Mouse (Mus musculus): Measurements from ENCODE around the gene Inava.

The Inava gene

DNA sequence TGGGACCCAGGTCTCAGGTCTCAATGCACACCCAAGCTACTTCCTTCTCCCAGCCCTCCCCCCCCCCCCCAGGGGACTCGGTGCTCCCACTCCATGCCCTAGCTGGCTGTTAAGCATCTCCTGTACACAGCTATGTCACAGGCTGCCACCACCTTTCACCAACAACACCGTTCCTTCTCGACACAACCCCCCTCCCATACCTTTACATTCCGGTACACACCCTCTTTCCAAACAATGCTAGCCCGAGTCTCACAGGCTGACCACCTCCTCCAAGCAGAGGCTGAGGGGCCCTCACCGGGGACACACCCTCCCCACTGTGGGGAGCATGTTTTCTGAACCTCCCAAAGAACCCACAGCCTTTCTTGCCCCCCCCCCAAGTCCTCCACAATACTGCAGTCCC, 2.5 kb downstream of the Inava start:
- no peak for DNase-seq (ENCODE audit: low read depth, low spot score)

DNA sequence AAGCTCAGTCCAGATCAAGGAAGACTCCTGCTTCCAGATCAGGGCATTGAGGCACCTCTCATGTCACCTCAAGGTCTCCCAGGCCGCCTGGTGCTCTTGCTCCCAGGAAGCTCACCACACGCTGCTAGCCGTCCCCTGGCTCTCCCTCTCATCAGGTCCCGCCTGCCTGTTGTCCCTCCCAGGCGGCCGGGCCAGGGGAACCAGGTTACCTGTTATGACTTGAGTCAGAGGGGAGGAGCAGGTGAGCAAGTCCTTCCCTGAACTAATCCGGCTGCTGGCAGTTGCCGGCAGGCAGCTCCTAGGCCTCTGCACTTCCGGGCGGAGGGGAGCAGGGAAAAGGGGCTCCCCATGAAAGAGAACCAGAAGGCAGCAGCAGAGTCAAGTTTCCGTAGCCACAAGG, 3.9 kb downstream of the Inava start:
- no peak for DNase-seq (ENCODE audit: low read depth, low spot score)

DNA sequence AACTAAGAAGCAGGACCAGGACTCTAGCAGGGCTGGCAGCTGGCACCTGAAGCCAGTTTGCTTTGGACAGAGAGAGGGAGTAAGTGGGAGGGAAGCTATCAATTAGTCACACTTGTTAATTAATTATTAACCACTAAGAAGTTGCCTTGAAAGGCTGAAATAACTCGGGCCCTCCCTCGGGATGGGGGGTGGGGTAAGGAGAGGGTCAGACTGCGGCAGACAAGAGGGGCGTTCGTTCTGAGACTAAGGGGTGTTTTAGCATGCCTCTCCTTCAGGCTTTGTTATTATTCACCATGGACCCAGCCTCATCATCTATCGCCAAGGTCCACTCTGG, 5.1 kb downstream of the Inava start:
- DNase-seq (ENCODE audit: low read depth, low spot score) = no peak

DNA sequence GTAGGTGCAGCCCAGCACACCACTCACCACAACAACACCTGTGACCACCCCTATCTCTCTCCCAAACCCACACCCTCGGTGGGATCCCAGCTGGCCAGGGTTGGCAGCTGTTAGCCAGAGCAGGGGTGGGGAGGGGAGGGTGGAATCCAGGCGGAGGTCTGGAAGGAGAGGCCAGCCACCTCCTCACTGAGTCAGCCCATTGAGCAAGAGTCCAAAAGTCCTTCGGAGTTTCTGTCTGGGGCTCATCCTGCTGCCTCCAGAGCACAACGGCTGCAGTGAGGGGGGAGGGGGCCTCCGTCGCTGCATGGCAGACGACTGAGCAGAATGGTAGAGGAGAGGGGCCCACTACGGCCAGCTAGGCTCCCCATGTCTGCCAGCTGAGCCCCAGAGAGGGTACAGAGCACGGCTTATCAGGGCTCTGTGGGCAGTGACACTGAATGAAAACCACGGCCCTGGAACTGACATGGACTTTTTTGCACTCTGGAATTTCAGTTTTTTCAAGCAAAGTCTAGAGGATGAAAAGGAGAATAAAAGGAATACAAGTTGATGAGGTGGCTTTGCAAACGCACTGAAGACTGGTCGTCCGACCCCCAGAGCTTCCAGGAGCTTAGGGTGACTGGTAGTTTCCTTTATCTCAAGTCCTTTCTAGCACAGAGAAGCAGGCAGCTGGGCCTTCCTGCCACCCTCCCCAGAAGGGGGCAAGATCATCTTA, 5.6 kb downstream of the Inava start:
- DNase-seq (ENCODE audit: low read depth, low spot score) = no peak

DNA sequence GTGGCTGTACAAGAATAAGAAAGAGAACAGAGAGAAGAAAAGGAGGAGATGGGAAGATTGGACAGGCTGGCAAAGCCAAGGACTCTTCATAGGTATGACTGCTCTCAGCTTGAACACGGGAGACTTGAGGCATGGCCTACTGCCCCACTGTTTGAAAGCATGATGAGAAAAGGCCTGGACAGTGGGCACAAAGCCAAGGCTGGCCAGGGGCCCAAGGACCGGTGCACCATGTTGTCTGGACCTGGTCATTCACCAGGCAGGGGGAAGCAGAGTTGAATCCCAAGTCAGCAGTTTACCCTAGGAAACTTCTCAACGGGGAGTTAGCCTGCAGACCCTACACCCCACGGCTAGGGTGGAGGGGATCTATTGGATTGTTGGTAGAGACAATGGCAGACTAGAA, 6.2 kb downstream of the Inava start:
- no peak for DNase-seq (ENCODE audit: low read depth, low spot score)

DNA sequence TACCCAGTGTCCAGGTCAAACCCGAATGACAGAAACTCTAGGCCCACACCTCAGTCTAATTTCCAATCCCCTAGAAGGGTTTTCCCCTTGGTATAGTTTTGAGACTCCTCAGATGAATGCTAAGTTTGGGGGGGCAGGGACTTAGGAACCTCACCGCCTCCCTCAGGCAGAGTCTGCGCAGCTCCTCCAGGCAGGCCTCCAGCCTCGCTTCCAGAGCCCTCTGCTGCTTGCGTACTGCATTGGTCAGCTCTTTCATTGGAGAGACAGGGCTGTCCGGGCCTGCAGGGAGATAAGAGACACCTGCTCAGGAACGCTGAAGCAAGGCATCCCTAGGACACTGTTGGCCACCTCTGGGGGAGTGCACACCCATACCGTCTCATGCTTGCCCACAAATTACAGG, 7.4 kb downstream of the Inava start:
- no peak for DNase-seq (ENCODE audit: low read depth, low spot score)

DNA sequence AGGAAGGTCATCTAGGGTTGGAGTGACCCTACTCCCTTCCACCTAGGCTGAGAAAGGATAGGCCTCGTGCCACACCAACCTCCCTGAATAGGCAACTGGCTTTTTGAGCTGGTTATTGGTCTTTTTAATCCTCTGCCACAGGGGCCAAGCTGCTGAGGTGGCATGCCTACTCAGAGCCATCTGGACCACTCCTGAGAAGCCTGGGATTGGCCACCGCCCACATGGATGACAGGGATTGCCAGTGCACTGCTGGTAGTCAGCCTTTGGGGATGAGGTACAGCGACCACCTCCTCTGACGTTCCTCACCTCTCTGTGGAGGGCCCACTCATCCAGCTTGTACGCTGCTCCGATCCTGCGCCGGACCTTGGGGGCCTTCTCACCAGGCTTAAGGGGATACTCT, 8.2 kb downstream of the Inava start:
- DNase-seq (ENCODE audit: low read depth, low spot score) = no peak

DNA sequence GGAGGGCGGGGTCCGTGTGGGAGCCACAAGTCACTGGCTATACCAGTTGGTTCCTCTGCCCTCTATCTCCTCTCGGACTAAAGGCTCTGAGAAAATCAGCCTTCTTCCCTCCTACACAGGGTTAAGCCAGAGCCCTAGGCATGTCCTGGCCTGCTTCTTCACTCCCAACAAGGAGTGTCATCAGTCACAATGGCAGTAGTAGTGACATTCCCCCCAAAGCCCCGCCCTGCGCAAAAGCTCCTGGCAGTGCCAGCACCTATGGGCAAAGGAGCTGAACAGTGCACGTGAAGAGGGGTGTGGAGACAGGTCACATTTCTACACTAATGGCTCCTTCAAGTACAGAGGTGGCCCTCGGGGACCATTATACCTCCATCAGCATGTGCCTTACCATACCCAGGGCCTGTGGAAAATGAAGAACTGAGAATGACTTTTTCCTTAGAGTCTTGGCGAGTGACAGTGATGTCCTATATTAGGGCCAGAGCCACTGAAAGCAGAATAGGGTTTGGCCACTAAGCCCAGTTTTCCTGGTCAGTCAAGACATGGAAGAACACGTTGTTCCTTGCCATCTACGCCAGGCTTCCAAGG, 10.2 kb downstream of the Inava start:
- no peak for DNase-seq (ENCODE audit: low read depth, low spot score)

DNA sequence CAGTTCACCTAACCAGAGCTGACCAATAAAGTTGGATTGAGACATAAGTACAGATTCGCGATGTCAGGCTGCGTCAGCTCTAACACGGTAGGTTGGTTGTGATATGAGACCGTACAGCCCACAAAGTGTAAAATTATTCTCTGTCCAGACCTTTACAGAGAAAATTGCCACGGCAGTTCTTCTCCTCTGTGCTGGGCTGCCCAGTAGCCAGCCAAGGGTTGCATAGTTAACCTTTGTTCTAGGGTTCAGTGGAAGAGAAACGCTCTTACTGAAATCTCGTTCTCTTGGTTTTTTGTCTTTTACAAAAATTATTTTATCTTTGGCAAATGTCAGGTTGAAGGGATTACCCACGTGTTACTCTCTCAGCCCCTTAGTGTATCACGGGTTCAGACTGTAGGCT, 11.7 kb downstream of the Inava start:
- DNase-seq (ENCODE audit: low read depth, low spot score) = no peak

DNA sequence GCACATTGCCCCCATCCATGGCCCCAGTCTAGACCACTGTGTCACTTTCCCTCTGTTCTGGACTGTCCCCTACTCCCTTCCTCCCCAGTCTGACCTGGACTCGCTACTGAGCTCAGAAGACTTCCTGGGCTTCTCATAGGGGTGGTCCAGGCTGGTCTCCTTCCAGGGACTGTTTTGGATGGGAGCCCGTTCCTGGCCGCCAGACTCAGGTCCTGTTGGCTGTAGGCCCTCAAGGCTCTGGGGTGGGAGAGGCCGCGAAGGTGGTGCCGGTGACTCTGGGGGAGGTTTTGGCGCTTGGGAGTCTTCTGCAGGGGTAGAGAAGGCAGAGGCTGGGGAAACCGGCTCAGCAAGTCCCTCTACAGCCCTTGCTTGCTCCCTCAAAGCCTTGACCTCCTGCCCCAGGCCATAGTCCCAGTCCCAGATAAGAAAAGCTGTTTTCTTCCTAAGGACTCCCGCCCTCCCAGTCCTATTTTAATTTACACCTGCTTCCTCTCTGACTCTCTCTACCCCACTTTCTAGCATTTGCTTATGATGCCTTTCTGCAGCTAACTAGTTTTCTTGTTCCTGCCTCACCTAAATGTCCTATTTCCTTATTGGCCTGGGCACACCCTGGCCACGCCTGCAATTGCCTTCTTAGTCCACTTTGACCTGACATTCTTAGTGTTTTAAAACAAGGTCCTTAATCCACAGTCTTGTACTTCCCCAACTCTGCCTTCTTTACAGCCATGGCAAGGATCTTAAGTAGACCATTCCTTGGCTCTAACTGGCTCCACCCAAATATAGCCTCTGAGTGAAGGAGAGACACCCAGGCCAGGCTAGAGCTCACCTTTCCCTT, 13.8 kb downstream of the Inava start:
- no peak for DNase-seq (ENCODE audit: low read depth, low spot score)

DNA sequence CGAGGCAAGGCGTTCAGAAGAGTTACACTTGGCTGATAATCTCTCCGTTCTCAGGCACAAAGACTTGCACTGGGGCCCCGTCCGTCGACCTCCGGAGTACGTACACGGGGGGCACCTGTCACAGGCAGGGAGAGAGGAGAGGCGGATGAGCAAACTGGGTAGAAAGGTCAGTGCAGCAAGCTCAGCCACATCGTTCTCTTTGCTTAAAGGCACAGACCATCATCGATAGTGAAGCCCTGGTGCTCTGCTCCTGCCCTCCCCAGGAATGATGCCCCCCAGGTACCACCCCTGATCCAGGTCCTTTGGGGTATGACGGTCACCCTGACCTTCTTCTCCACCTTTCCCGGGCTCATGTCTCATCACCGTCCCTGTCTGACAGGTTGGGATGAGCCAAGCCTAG, 19.8 kb downstream of the Inava start:
- no peak for DNase-seq (ENCODE audit: low read depth, low spot score)

DNA sequence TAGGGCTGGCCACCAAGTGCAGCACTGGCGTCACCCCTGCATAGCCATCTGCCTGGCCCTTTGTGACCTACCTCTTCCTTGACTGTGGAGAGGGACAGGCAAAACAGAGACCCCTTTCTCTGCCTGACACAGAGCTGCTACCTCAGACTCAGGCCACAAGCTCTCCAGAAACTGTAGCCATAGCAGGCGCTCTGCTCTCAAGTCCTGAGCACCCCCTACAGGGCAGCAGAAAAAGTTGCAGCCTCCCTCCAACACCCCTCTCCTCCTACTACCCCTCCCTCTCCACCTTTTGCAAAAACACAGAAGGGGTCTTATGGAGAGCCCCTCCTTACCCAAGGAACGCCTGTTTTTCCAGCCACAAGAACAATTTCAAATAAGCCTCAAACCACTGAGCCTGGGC, 21.3 kb downstream of the Inava start, which contains the start of gene Mroh3:
Gene Mroh3, minus strand, starts transcription at position 26 of the 400 bp plus-strand sequence.
- peak; percentile 50 for DNase-seq (ENCODE audit: low read depth, low spot score)

DNA sequence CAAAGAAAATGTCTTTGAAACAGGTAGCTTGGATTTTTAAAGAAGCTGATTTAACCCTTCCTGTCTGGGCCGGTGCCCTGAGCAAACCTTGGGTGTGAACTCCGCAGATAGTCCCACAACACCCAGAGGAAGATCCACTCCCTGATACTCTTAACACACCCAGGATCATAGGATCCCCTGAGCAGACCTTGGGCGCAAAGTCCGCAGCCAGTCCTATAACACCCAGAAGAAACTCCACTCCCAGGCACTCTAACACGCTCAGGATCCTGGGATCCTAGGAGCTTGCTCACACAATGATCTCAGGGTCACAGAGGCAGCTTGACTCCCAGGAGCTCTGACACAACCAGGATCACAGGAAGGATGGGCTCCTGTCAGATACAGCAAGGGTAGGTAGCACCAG, 44.0 kb downstream of the Inava start:
- DNase-seq (ENCODE audit: low read depth, low spot score) = no peak

DNA sequence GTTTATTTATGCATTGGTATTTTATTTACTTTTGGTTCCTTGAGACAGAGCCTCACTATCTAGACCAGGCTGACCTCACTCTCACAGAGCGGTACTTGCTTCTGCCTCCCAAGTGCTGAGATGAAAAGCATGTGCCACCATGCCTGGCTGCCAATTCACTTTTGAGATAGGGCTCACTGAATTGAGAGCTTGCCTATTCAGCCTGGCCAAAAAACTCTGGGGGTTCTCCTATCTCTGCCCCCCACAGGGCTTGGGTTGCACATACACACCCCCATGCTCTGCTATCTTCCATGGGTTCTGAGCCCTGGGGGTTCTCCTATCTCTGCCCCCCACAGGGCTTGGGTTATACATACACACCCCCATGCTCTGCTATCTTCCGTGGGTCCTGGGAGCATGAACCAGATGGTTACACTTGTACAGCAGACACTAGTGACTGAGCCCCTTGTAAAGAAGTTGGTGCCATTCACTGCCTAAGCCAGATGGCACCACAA, 54.5 kb downstream of the Inava start:
- DNase-seq (ENCODE audit: low read depth, low spot score) = no peak

DNA sequence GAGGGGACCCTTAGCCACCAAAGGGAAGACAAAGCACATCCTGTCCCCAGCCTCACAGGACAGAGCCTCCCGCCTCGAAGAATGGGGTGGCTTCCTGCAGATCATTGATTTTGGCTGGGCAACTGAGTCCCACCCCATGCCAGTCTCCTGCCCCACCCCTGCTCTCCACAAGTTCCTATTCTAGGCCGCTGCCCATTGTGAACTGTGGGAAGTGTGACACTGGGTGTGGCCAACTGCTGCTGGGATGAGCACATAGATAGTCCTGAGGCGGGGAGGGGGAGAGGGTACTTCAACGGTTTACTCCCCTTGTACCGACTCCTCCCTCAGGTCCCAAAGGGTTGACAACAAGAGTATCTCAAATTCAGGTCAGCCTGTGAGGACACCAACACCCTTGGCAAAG, 55.3 kb downstream of the Inava start:
- DNase-seq (ENCODE audit: low read depth, low spot score) = no peak

DNA sequence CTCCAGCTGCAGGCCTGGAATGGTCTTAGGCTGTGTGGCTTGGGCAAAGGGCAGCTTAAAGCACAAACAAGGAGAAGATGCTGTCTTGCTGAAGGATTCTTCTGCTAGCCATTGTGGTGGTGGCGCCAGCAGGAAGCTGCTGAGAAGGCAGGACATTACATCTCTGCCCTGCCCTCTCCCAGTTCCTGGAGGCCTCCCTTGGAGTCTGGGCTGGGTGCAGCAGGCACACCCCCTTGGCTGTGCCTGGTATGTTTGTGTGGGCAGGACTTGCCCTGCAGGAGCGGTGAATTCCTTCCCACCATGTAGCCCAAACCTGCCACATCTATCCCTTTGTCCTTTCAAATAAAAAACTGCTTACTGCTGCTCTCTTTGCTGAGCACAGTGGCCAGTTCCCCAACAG, 57.0 kb downstream of the Inava start:
- DNase-seq (ENCODE audit: low read depth, low spot score) = no peak

DNA sequence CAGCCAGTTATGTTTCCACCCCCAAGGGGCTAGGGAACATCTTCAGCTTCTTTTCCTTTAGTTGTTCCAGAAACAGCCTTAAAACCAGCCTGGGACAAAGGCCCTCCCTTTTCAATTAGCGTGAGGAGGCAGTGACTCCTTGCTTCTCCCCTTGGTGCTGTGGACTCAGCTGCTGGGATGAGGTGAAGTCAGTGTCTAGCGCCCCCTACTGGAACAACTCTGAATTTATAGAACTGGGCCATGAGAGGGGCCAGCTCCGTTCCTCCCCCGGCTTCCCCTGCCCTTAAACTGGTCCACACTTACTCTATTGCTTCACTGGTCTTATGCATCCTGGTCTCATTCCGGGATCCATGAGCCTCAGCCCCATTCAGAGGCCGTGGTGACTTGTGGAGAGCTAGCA, 58.9 kb downstream of the Inava start:
- DNase-seq (ENCODE audit: low read depth, low spot score) = peak; percentile 66

DNA sequence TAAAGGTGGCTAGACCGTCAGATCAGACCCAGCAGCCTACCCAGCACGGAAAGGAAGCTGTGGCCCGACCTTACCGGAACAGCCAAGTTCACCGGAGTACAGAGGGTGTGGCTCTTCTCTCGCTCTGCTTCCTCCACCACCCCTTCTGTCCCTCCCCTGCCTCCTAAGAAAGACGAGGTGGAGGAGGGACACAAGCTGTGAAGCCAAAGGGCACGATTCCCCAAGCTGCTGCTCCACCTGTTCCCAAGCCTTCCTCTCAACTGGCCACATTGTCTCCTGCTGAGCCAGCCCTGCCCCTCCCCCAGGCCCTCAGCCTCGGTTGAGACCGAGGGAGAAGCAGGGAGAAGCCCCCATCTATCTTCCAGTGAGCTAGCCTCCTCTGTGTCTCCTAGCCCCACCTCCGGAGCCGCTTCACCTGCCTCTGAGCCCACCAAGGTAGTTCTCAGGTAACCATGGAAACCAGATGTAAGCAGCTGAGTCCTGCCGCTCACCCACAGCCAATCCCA, 59.9 kb downstream of the Inava start:
- peak; percentile 71 for DNase-seq (ENCODE audit: low read depth, low spot score)

DNA sequence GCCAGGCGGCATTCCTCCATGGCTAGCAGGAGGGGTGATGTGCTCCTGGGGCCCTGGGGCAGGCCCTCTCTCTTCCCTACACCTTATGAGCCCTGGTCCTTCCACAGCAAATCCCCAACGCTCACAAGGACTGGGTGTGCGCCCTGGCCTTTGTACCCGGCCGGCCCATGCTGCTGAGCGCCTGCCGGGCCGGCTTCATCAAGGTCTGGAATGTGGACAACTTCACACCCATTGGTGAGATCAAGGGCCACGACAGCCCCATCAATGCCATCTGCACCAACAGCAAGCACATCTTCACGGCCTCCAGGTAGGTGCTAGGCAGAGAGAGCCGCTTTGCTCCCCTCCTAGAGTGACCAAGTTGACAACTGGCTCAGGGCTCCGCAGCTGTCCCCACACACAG, 61.4 kb downstream of the Inava start:
- DNase-seq (ENCODE audit: low read depth, low spot score) = no peak

DNA sequence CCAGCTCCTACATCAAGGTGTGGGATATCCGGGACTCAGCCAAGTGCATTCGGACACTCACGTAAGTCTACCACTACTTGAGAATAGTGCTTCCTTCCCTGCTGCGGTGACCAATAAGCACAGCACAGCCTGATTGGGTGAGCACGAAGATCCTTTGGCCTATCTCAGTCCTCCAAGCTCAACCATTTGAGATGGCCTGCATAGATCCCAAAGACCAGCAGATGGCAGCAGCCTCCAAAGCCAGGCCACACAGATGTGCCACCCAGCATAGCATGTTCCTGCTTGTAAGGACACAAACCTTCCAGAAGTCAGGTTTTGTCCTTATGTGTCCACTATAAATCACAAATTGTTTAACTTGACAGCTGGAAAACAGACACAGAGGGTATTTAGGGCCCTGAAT, 64.0 kb downstream of the Inava start:
- DNase-seq (ENCODE audit: low read depth, low spot score) = peak; percentile 75

DNA sequence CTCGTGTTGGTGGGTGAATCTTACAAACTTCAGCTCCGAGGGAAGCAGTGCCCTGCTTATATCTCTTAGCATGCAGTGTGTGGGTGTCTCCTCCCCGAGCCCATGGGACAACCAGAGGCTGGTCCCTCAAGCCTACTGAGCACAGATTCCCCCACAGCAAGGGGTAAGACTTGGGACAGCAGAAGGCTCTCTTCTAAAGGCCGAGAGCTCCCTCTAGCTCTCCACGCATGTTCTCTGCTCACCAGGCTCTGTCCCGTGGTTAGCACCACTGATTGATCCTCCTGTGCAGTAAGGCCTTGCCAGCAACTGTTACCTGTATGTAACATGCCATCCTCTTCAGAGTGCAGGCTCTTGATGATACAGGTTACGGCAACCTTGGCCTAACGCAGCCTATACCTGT, 66.4 kb downstream of the Inava start:
- no peak for DNase-seq (ENCODE audit: low read depth, low spot score)

DNA sequence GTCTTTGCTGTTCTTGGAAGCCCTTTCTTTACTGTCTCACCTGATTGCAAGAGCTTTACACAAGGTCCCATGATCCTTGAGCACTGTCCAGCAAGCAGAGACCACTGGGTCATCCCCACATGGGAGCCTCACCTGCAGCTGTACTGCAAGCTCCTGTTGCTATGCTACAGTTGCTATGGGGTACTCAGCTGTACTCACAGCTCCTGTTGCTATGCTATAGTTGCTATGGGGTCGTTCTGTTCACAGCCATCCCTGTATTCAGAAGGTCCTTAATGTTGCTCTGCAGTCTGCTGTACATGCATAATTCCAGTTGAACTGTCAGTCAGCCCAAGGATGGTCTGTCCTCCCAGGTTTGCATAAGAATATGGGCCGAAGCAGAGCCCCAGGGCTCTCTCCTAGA, 68.6 kb downstream of the Inava start:
- no peak for DNase-seq (ENCODE audit: low read depth, low spot score)

Data from CD4-positive helper T cell, adult 2 months (primary cell).